Mouse (Mus musculus) lung, embryonic 16.5 days (tissue): ENCODE results near the gene Gpc6. TPM values are rescaled to one million over a fixed set of nuclear protein-coding genes. Genes with fewer than 3 reads are reported as not detected.

Experiments used
- ATAC-seq: fragments of 200-750 bp; cut with Nextera tagmentation; 2 replicates; pipeline ENCODE4 v1.8.0; 2017; ENCODE audit warnings: low read depth, mild to moderate bottlenecking, moderate library complexity
- H3K27ac ChIP-seq: fragments of 300-500 bp; sonication (generic); 2 replicates; pipeline ENCODE4 v1.5.1; 2014; ENCODE audit warnings: mild to moderate bottlenecking, control low read depth, low read length
- H3K27me3 ChIP-seq: fragments of 300-500 bp; sonication (generic); 2 replicates; pipeline ENCODE4 v1.6.1; 2014; ENCODE audit warnings: low read depth, low read length, mixed read lengths; ENCODE audit not compliant: control insufficient read depth, insufficient read depth
- H3K36me3 ChIP-seq: fragments of 300-500 bp; sonication (generic); 2 replicates; pipeline ENCODE4 v1.6.1; 2014; ENCODE audit warnings: low read length; ENCODE audit not compliant: control insufficient read depth, insufficient read depth
- H3K4me1 ChIP-seq: fragments of 300-500 bp; sonication (generic); replicated peaks from 2 replicates; pipeline ENCODE4 v1.6.1; 2014; ENCODE audit warnings: low read length, mixed read lengths; ENCODE audit not compliant: control insufficient read depth, insufficient read depth
- H3K4me2 ChIP-seq: fragments of 300-500 bp; sonication (generic); 2 replicates; pipeline ENCODE4 v1.6.1; 2014; ENCODE audit warnings: low read depth, low read length, control low read depth
- H3K4me3 ChIP-seq: fragments of 300-500 bp; sonication (generic); 2 replicates; pipeline ENCODE4 v1.5.1; 2014; ENCODE audit warnings: mild to moderate bottlenecking, low read length, control low read depth
- H3K9ac ChIP-seq: fragments of 300-500 bp; sonication (generic); 2 replicates; pipeline ENCODE4 v1.6.1; 2014; ENCODE audit warnings: low read length, control low read depth
- H3K9me3 ChIP-seq: fragments of 300-500 bp; sonication (generic); 2 replicates; pipeline ENCODE4 v1.6.1; 2016; ENCODE audit warnings: low read length; ENCODE audit not compliant: control insufficient read depth
- WGBS: fragments of 180-500 bp; shearing (Covaris S2); extraction: QIAGEN DNeasy Blood & Tissue Kit; methylation state at CpG from one replicate; pipeline ENCODE4 v1.1.7; 2014; 5-methylcytosine and 5-hydroxymethylcytosine counted together
- polyA plus RNA-seq: library from polyadenylated mRNA; unstranded; fragments of >200 nt; fragmentation: Nextera tagmentation; extraction: Ambion mirVana; gene quantifications from 2 replicates; pipeline ENCODE4 v1.2.1, GENCODE M21; 2015

Gene Gpc6
- polyA plus RNA-seq, 1 experiment from 2014 or later, result 26.1 TPM

GRCm38 (mm10) chr14:117757790-117758358 lies 832.8 kb downstream of the Gpc6 start:
- WGBS, result 88% methylated on average over 6 of the region's 6 CpGs
- no peak overlapping the region for H3K27ac ChIP-seq
- H3K4me2 ChIP-seq, result no peak overlapping the region
- no peaks in the 10 kb centered on the region for H3K36me3 ChIP-seq
- H3K4me3 ChIP-seq, result no peak overlapping the region
- ATAC-seq, result no peak
- H3K27me3 ChIP-seq, result no peaks in the 10 kb centered on the region
- H3K4me1 ChIP-seq, result no peaks in the 10 kb centered on the region; the same call in 1 of the 2 replicates
- H3K9me3 ChIP-seq, result no peaks in the 10 kb centered on the region
- H3K9ac ChIP-seq, result no peak overlapping the region

- Histone ChIP-seq H3K4me2 (no peak overlapping the region), H3K4me3 (no peak overlapping the region), H3K4me1 (no peaks in the 10 kb centered on the region; the same call in 1 of the 2 replicates), H3K9me3 (no peaks in the 10 kb centered on the region), H3K9ac (no peak overlapping the region), H3K27me3 (no peaks in the 10 kb centered on the region), H3K36me3 (no peaks in the 10 kb centered on the region), H3K27ac (no peak overlapping the region)
- ATAC-seq, result no peak
- 80% methylated on average over 4 of the region's 4 CpGs for WGBS
These were observed 835.9 kb downstream of the Gpc6 start for GRCm38 (mm10) chr14:117760830-117761517.

GRCm38 (mm10) chr14:117762934-117763333 lies 837.8 kb downstream of the Gpc6 start:
- no peak overlapping the region for H3K4me3 ChIP-seq
- no peak overlapping the region for H3K9ac ChIP-seq
- no peaks in the 10 kb centered on the region for H3K9me3 ChIP-seq
- WGBS, result 85% methylated on average over 5 of the region's 5 CpGs
- no peaks in the 10 kb centered on the region for H3K27me3 ChIP-seq
- H3K27ac ChIP-seq, result no peak overlapping the region
- H3K4me2 ChIP-seq, result no peak overlapping the region
- H3K36me3 ChIP-seq, result no peaks in the 10 kb centered on the region
- no peaks in the 10 kb centered on the region for H3K4me1 ChIP-seq
- ATAC-seq, result no peak

- no peak for ATAC-seq
- Histone ChIP-seq H3K36me3 (no peaks in the 10 kb centered on the region), H3K4me2 (no peak overlapping the region), H3K4me3 (no peak overlapping the region), H3K4me1 (no peaks in the 10 kb centered on the region), H3K27me3 (no peaks in the 10 kb centered on the region), H3K27ac (no peak overlapping the region), H3K9ac (no peak overlapping the region), H3K9me3 (no peaks in the 10 kb centered on the region)
- WGBS, result 64% methylated on average over 4 of the region's 4 CpGs
These were observed 842.7 kb downstream of the Gpc6 start for GRCm38 (mm10) chr14:117767861-117768260.

- Histone ChIP-seq H3K27ac (no peak overlapping the region), H3K4me3 (no peak overlapping the region), H3K9ac (no peak overlapping the region), H3K36me3 (no peaks in the 10 kb centered on the region), H3K27me3 (no peaks in the 10 kb centered on the region), H3K9me3 (no peaks in the 10 kb centered on the region), H3K4me2 (no peak overlapping the region), H3K4me1 (no peaks in the 10 kb centered on the region)
- ATAC-seq, result no peak
- 89% methylated on average over 7 of the region's 7 CpGs for WGBS
These were observed 843.6 kb downstream of the Gpc6 start for GRCm38 (mm10) chr14:117768697-117769096.

- Histone ChIP-seq H3K36me3 (no peaks in the 10 kb centered on the region), H3K9me3 (no peaks in the 10 kb centered on the region), H3K4me3 (no peak overlapping the region), H3K27ac (no peak overlapping the region), H3K27me3 (no peaks in the 10 kb centered on the region), H3K4me2 (no peak overlapping the region), H3K9ac (no peak overlapping the region), H3K4me1 (no peaks in the 10 kb centered on the region)
- 80% methylated on average over 2 of the region's 2 CpGs for WGBS
- ATAC-seq, result no peak
These were observed 848.3 kb downstream of the Gpc6 start for GRCm38 (mm10) chr14:117773373-117773772.

- Histone ChIP-seq H3K9me3 (no peaks in the 10 kb centered on the region), H3K27me3 (no peaks in the 10 kb centered on the region), H3K4me1 (no peaks in the 10 kb centered on the region), H3K9ac (no peak overlapping the region), H3K27ac (no peak overlapping the region), H3K36me3 (no peaks in the 10 kb centered on the region), H3K4me3 (no peak overlapping the region), H3K4me2 (no peak overlapping the region)
- 77% methylated on average over 13 of the region's 13 CpGs for WGBS
- ATAC-seq, result no peak
These were observed 852.9 kb downstream of the Gpc6 start for GRCm38 (mm10) chr14:117777866-117778500.

GRCm38 (mm10) chr14:117778538-117779413 lies 853.7 kb downstream of the Gpc6 start:
- Histone ChIP-seq H3K4me2 (no peak overlapping the region), H3K36me3 (no peaks in the 10 kb centered on the region), H3K9ac (no peak overlapping the region), H3K27me3 (no peaks in the 10 kb centered on the region), H3K27ac (no peak overlapping the region), H3K9me3 (no peaks in the 10 kb centered on the region), H3K4me1 (no peaks in the 10 kb centered on the region), H3K4me3 (no peak overlapping the region)
- ATAC-seq, result no peak
- 85% methylated on average over 15 of the region's 15 CpGs for WGBS

GRCm38 (mm10) chr14:117781724-117782123 lies 856.6 kb downstream of the Gpc6 start:
- Histone ChIP-seq H3K9me3 (no peaks in the 10 kb centered on the region), H3K4me1 (no peaks in the 10 kb centered on the region), H3K4me2 (no peak overlapping the region), H3K4me3 (no peak overlapping the region), H3K27me3 (no peaks in the 10 kb centered on the region), H3K27ac (no peak overlapping the region), H3K36me3 (no peaks in the 10 kb centered on the region), H3K9ac (no peak overlapping the region)
- WGBS, result 53% methylated on average over 5 of the region's 5 CpGs
- no peak for ATAC-seq
